Mouse (Mus musculus) G1E (cell line): ENCODE measurements around the gene Tmem120a. TPM values are rescaled to one million over a fixed set of nuclear protein-coding genes. Genes with fewer than 3 reads are reported as not detected.

ENCODE experiments used
- ATAC-seq: 2 replicates; pipeline ENCODE4 v1.8.0; 2016; ENCODE audit warnings: mild to moderate bottlenecking; ENCODE audit not compliant: insufficient number of reproducible peaks, poor library complexity, low FRiP score, severe bottlenecking; ENCODE audit errors: extremely low read depth
- DNase-seq: peaks from one replicate; pipeline ENCODE4 v3.0.0; 2012; ENCODE audit warnings: low spot score
- H3K27me3 ChIP-seq: 2 replicates; pipeline ENCODE4 v1.6.1; 2012; ENCODE audit warnings: mild to moderate bottlenecking, low read length, inconsistent platforms; ENCODE audit not compliant: insufficient read depth
- H3K36me3 ChIP-seq: replicated peaks from 2 replicates; pipeline ENCODE3; 2012; ENCODE audit warnings: mild to moderate bottlenecking, inconsistent platforms
- H3K4me1 ChIP-seq: 2 replicates; pipeline ENCODE4 v1.6.1; 2012; ENCODE audit warnings: low read depth, low read length, inconsistent platforms, mixed read lengths; ENCODE audit not compliant: insufficient read depth
- H3K4me3 ChIP-seq: 2 replicates; pipeline ENCODE4 v1.5.1; 2012; ENCODE audit warnings: low read depth, mild to moderate bottlenecking, inconsistent platforms, low read length, moderate library complexity, mixed read lengths
- H3K9me3 ChIP-seq: replicated peaks from 2 replicates; pipeline ENCODE4 v1.6.1; 2012; ENCODE audit warnings: inconsistent platforms
- CTCF ChIP-seq: IDR thresholded peaks from 2 replicates; pipeline ENCODE4 v1.5.1; 2012; ENCODE audit warnings: low read depth, low read length, inconsistent platforms, mixed read lengths
- GATA1 ChIP-seq: IDR thresholded peaks from 2 replicates; pipeline ENCODE4 v1.6.1; 2012; ENCODE audit warnings: borderline replicate concordance, low read length, inconsistent platforms, mixed read lengths
- GATA2 ChIP-seq: IDR thresholded peaks from 2 replicates; pipeline ENCODE4 v1.6.1; 2012; ENCODE audit warnings: low read depth, low read length, inconsistent platforms, borderline replicate concordance
- POLR2AphosphoS5 ChIP-seq: IDR thresholded peaks from 2 replicates; pipeline ENCODE4 v1.6.1; 2012; ENCODE audit warnings: low read depth, low read length, inconsistent platforms; ENCODE audit not compliant: insufficient replicate concordance
- TAL1 ChIP-seq: conservative IDR thresholded peaks from 2 replicates; pipeline ENCODE4 v1.6.1; 2012; ENCODE audit warnings: low read depth, low read length, inconsistent platforms, mixed read lengths
- polyA plus RNA-seq: library from polyadenylated mRNA; stranded (reverse); fragments of >175 nt; gene quantifications from 2 replicates; pipeline ENCODE4 v1.2.3, GENCODE M21; 2012
- total RNA-seq, 2 experiments: library from RNA; stranded (forward) in 1 of 2; stranded (reverse) in 1 of 2; fragments of 200-1000 nt in 1 of 2; fragments of >200 nt in 1 of 2; fragmentation: Nextera tagmentation in 1 of 2; gene quantifications; 2 replicates each; pipeline ENCODE4 v1.2.3; 2014 to 2017

The Tmem120a gene
- total and polyA plus RNA-seq, 3 experiments = 8.5 to 18.0 (median 13.3) TPM

DNA sequence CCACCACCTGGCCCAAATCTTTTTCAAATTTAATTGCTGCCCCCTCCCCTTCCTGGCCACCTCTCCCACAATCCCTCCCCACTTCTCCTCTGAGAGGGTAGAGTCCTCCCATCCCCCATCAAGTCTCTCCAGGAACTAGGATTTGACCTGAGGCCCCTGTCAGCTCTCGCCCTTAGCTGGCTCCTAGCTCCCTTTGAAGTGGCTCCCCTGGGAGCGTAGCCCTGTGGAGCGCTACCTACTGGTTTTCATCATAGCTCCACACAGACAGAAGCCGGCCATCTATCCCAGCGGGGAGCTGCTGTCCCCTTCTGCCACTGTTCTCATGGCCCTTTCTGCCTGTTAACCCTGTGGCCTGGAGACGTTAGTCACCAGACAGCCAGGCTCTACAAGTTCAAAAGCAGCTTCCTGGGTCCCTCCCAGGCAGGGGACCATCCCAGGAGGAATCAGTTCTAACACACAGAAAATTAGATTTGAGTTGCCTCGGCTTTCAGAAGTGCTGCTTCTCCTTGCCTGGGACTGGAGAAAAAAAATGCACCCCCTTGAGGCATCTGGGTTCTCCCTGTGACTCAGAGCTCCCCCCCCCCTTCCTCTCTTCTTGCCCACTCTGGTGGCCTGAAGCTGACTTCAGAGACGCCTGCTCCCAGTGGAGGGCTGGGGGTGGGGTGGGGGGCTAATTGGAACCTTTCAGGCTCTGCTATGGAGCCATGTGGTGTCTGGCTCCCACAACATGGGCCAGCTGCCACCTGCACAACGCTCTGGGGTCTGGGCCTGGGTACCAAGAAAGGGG is 19.5 kb downstream of the Tmem120a start:
- ATAC-seq (no peak), DNase-seq (no peak)
- no peaks in the 10 kb centered on the region for H3K9me3 ChIP-seq
- H3K4me3 ChIP-seq = no peak overlapping the region
- no peak for TF ChIP-seq TAL1
- no peak for TF ChIP-seq GATA2
- no peak for TF ChIP-seq POLR2AphosphoS5
- TF ChIP-seq CTCF = no peak
- no peak for TF ChIP-seq GATA1
- no peaks in the 10 kb centered on the region for H3K27me3 ChIP-seq
- no peaks in the 10 kb centered on the region; the same call in 1 of the 2 replicates for H3K4me1 ChIP-seq
- H3K36me3 ChIP-seq = peaks cover 92% of the 10 kb centered on the region

DNA sequence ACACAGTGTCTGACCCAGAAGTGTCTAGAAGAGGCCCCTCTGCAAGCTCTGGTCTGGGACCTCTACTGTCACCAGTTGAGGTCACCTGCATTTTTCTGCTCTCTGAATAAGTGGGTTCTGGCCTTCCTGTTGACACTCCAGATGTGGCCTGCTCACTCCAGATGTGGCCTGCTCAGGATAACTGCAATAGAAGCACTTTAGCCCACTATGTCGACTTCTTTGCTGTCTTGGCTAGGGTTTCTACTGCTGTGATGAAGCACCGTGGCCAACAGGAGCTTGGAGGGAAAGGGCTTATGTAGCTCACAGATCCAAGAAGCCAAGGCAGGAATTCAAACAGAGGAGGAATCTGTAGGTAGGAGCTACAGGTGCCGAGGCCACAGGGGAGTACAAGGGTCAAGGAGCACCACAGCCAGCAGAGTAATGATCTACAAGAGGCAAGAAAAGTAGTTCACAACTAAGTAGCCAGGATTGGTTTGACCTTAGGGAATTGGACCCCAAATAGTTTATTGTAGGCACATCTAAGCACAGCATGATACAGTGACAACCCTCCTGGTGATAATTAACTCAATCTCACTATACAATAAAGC is 21.0 kb downstream of the Tmem120a start:
- H3K4me1 ChIP-seq = no peaks in the 10 kb centered on the region; the same call in 1 of the 2 replicates
- TF ChIP-seq TAL1 (no peak), GATA1 (no peak), POLR2AphosphoS5 (no peak), CTCF (no peak), GATA2 (no peak)
- no peaks in the 10 kb centered on the region for H3K27me3 ChIP-seq
- H3K4me3 ChIP-seq = no peak overlapping the region
- H3K9me3 ChIP-seq = no peaks in the 10 kb centered on the region
- DNase-seq = no peak
- ATAC-seq = no peak; the same call in 1 of the 2 replicates
- H3K36me3 ChIP-seq = peaks cover 91% of the 10 kb centered on the region

DNA sequence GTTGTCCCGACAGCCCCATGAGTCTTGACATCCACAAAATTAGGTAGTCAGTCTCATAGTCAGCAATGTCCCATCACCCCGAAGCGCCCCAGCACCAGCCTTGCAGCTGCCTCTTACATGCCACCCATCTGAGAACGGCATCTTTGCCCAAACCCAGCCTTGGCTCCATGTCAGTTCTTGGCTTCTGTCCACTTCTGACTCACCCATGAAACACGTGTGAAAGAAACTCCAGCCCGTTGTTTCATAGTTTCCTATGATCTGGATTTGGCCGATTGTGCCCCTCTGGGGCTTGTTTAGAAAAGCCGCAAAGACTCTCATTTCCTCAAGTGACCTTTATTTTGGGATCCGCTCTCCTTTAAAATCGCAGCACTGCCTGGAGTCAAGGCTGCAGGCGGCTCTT is 22.1 kb downstream of the Tmem120a start:
- H3K4me3 ChIP-seq = no peak overlapping the region
- no peaks in the 10 kb centered on the region; the same call in 1 of the 2 replicates for H3K4me1 ChIP-seq
- H3K9me3 ChIP-seq = no peaks in the 10 kb centered on the region
- TF ChIP-seq POLR2AphosphoS5 (no peak), TAL1 (no peak), GATA2 (no peak), GATA1 (no peak), CTCF (no peak)
- DNase-seq (no peak), ATAC-seq (no peak)
- peaks cover 90% of the 10 kb centered on the region for H3K36me3 ChIP-seq
- H3K27me3 ChIP-seq = no peaks in the 10 kb centered on the region

DNA sequence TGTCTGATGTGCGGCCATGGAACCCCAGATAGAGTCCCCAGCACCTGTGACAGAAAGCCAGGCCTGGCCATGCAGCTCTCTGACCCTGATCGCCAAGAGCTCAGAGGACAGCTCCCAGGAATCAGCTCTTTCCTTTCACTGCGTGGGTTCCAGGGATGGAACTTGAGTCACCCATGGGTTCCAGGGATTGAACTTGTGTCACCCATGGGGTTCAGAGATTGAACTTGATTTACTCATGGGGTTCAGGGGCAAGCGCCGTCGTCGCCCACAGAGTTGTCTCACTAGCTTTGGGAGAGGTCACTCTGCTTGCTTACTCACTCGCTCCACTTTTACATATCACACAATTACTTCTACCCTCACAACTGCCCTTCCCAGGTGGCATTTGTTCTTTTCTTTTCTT is 23.2 kb downstream of the Tmem120a start:
- no peak for TF ChIP-seq GATA2
- TF ChIP-seq TAL1 = no peak
- TF ChIP-seq POLR2AphosphoS5 = no peak
- no peak for TF ChIP-seq GATA1
- TF ChIP-seq CTCF = no peak
- H3K9me3 ChIP-seq = no peaks in the 10 kb centered on the region

DNA sequence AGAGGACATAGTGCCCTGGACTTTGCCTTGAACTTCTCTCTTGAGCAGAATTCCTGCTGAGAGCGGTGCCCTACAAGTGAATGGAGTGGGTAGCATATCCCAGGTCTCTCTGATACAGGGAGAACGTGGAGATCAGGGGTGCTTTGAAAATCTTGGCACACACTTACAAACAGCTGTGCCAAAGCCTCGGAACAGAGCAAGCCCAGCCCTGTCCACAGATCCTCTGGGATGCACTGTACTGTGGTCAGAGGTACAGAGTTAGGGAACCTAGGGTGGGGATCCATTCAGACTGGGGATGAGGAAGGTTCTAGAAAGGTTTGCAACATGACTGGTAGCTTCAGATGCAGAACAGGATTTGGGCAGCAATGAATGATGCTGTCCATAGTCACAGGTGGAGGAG is 24.1 kb downstream of the Tmem120a start:
- Histone ChIP-seq H3K4me3 (no peak overlapping the region), H3K9me3 (no peaks in the 10 kb centered on the region), H3K4me1 (peaks cover 6% of the 10 kb centered on the region), H3K27me3 (no peaks in the 10 kb centered on the region), H3K36me3 (peaks cover 90% of the 10 kb centered on the region)
- ATAC-seq (no peak), DNase-seq (no peak)
- no peak for TF ChIP-seq GATA2
- TF ChIP-seq CTCF = no peak

More for the DNA sequence above, 23.2 kb downstream of the Tmem120a start:
- no peaks in the 10 kb centered on the region; the same call in 1 of the 2 replicates for H3K4me1 ChIP-seq
- DNase-seq (no peak), ATAC-seq (no peak)
- no peak overlapping the region for H3K4me3 ChIP-seq
- peaks cover 90% of the 10 kb centered on the region for H3K36me3 ChIP-seq
- no peaks in the 10 kb centered on the region for H3K27me3 ChIP-seq

GRCm38 (mm10) chr5:135719586-135720120 is 24.6 kb downstream of the Tmem120a start:
- Histone ChIP-seq H3K36me3 (peaks cover 89% of the 10 kb centered on the region), H3K27me3 (no peaks in the 10 kb centered on the region), H3K4me1 (peaks cover 10% of the 10 kb centered on the region), H3K4me3 (no peak overlapping the region), H3K9me3 (no peaks in the 10 kb centered on the region)
- ATAC-seq (no peak), DNase-seq (no peak)
- no peak for TF ChIP-seq CTCF
- no peak for TF ChIP-seq GATA1
- no peak for TF ChIP-seq POLR2AphosphoS5
- TF ChIP-seq TAL1 = no peak
- TF ChIP-seq GATA2 = no peak
